Mouse (Mus musculus) hindbrain, embryonic 12.5 days (tissue): ENCODE results near the gene Mcl1. TPM values are rescaled to one million over a fixed set of nuclear protein-coding genes. Genes with fewer than 3 reads are reported as not detected.
A peak's percentile ranks its signal among the peaks of the same experiment; 100 is the strongest.

Experiments used
- ATAC-seq: fragments of 200-750 bp; cut with Nextera tagmentation; 2 replicates; pipeline ENCODE4 v1.8.0; 2017; ENCODE audit warnings: moderate TSS enrichment; ENCODE audit not compliant: low FRiP score
- H3K27ac ChIP-seq: fragments of 300-500 bp; sonication (generic); 2 replicates; pipeline ENCODE4 v1.5.1; 2016; ENCODE audit warnings: mild to moderate bottlenecking
- H3K27me3 ChIP-seq: fragments of 300-500 bp; sonication (generic); 2 replicates; pipeline ENCODE4 v1.6.1; 2016; ENCODE audit warnings: mild to moderate bottlenecking
- H3K36me3 ChIP-seq: fragments of 300-500 bp; sonication (generic); 2 replicates; pipeline ENCODE4 v1.6.1; 2016; ENCODE audit warnings: mild to moderate bottlenecking
- H3K4me1 ChIP-seq: fragments of 300-500 bp; sonication (generic); 2 replicates; pipeline ENCODE4 v1.6.1; 2016
- H3K4me2 ChIP-seq: fragments of 300-500 bp; sonication (generic); replicated peaks from 2 replicates; pipeline ENCODE4 v1.6.1; 2016; ENCODE audit warnings: mild to moderate bottlenecking
- H3K4me3 ChIP-seq: fragments of 300-500 bp; sonication (generic); 2 replicates; pipeline ENCODE4 v1.5.1; 2016; ENCODE audit warnings: mild to moderate bottlenecking
- H3K9ac ChIP-seq: fragments of 300-500 bp; sonication (generic); 2 replicates; pipeline ENCODE4 v1.6.1; 2016; ENCODE audit warnings: mild to moderate bottlenecking, moderate library complexity
- H3K9me3 ChIP-seq: fragments of 300-500 bp; sonication (generic); replicated peaks from 2 replicates; pipeline ENCODE4 v1.6.1; 2016; ENCODE audit warnings: mild to moderate bottlenecking
- WGBS: fragments of 180-500 bp; shearing (Covaris S2); methylation state at CpG from one replicate; pipeline ENCODE4 v1.1.7; 2016; 5-methylcytosine and 5-hydroxymethylcytosine counted together
- polyA plus RNA-seq: library from polyadenylated mRNA; unstranded; fragments of >200 nt; fragmentation: Nextera tagmentation; extraction: Ambion mirVana; gene quantifications from 2 replicates; pipeline ENCODE4 v1.2.1, GENCODE M21; 2016

The Mcl1 gene
- polyA plus RNA-seq, 1 experiment from 2014 or later, result 86.4 TPM

GRCm38 (mm10) chr3:95672461-95672860, 13.9 kb downstream of the Mcl1 start:
- Histone ChIP-seq H3K9ac (no peak overlapping the region), H3K9me3 (no peaks in the 10 kb centered on the region), H3K4me2 (no peak overlapping the region), H3K4me3 (no peak overlapping the region), H3K27me3 (no peaks in the 10 kb centered on the region), H3K27ac (peak overlapping the region; percentile 12; the same call in 1 of the 2 replicates), H3K36me3 (peaks cover 35% of the 10 kb centered on the region), H3K4me1 (peaks cover 47% of the 10 kb centered on the region)
- WGBS, result 61% methylated on average over 3 of the region's 3 CpGs
- no peak for ATAC-seq

- peak overlapping the region; percentile 17; the same call in 1 of the 2 replicates for H3K4me2 ChIP-seq
- H3K4me1 ChIP-seq, result peaks cover 41% of the 10 kb centered on the region
- WGBS, result 52% methylated on average over 10 of the region's 10 CpGs
- no peaks in the 10 kb centered on the region for H3K27me3 ChIP-seq
- H3K9ac ChIP-seq, result no peak overlapping the region
- ATAC-seq, result no peak
- no peak overlapping the region for H3K4me3 ChIP-seq
- no peaks in the 10 kb centered on the region for H3K9me3 ChIP-seq
- peaks cover 34% of the 10 kb centered on the region for H3K36me3 ChIP-seq
- H3K27ac ChIP-seq, result peak overlapping the region; percentile 71; the same call in 1 of the 2 replicates
Observed at GRCm38 (mm10) chr3:95672861-95673706, 14.5 kb downstream of the Mcl1 start.

- Histone ChIP-seq H3K4me1 (peaks cover 38% of the 10 kb centered on the region), H3K36me3 (peaks cover 28% of the 10 kb centered on the region), H3K9me3 (no peaks in the 10 kb centered on the region), H3K4me3 (no peak overlapping the region), H3K9ac (no peak overlapping the region), H3K4me2 (peak overlapping the region; percentile 17), H3K27me3 (no peaks in the 10 kb centered on the region), H3K27ac (peak overlapping the region; percentile 71)
- WGBS, result 21% methylated on average over 11 of the region's 11 CpGs
- peak; percentile 32; the same call in 1 of the 2 replicates for ATAC-seq
Observed at GRCm38 (mm10) chr3:95673707-95674211, 15.2 kb downstream of the Mcl1 start.

- H3K4me2 ChIP-seq, result peak overlapping the region; percentile 17; the same call in 1 of the 2 replicates
- H3K4me1 ChIP-seq, result peaks cover 38% of the 10 kb centered on the region
- ATAC-seq, result peak; percentile 16; the same call in 1 of the 2 replicates
- no peak overlapping the region for H3K9ac ChIP-seq
- no peaks in the 10 kb centered on the region for H3K27me3 ChIP-seq
- H3K27ac ChIP-seq, result peak overlapping the region; percentile 71
- no peak overlapping the region for H3K4me3 ChIP-seq
- 33% methylated on average over 2 of the region's 2 CpGs for WGBS
- no peaks in the 10 kb centered on the region for H3K9me3 ChIP-seq
- peaks cover 23% of the 10 kb centered on the region for H3K36me3 ChIP-seq
Observed at GRCm38 (mm10) chr3:95674236-95674635, 15.6 kb downstream of the Mcl1 start.

GRCm38 (mm10) chr3:95674812-95675211, 16.2 kb downstream of the Mcl1 start:
- no peaks in the 10 kb centered on the region for H3K9me3 ChIP-seq
- H3K4me1 ChIP-seq, result peaks cover 38% of the 10 kb centered on the region
- 23% methylated on average over 6 of the region's 6 CpGs for WGBS
- peak overlapping the region; percentile 66; the same call in 1 of the 2 replicates for H3K27ac ChIP-seq
- H3K36me3 ChIP-seq, result peaks cover 19% of the 10 kb centered on the region; the same call in 1 of the 2 replicates
- no peak overlapping the region for H3K4me3 ChIP-seq
- ATAC-seq, result no peak
- no peaks in the 10 kb centered on the region for H3K27me3 ChIP-seq
- 0 out of 2 replicates have a peak overlapping the region, but pooled peaks have one; percentile 18 for H3K9ac ChIP-seq
- H3K4me2 ChIP-seq, result no peak overlapping the region

- peak overlapping the region; percentile 18; the same call in 1 of the 2 replicates for H3K9ac ChIP-seq
- peaks cover 38% of the 10 kb centered on the region for H3K4me1 ChIP-seq
- H3K4me3 ChIP-seq, result no peak overlapping the region
- no peaks in the 10 kb centered on the region for H3K27me3 ChIP-seq
- no peaks in the 10 kb centered on the region for H3K9me3 ChIP-seq
- no peak overlapping the region for H3K4me2 ChIP-seq
- peaks cover 19% of the 10 kb centered on the region; the same call in 1 of the 2 replicates for H3K36me3 ChIP-seq
- ATAC-seq, result no peak
- WGBS, result 25% methylated on average over 7 of the region's 8 CpGs
- peak overlapping the region; percentile 66 for H3K27ac ChIP-seq
Observed at GRCm38 (mm10) chr3:95675301-95676092, 16.9 kb downstream of the Mcl1 start.

GRCm38 (mm10) chr3:95676745-95677419, 18.3 kb downstream of the Mcl1 start:
- ATAC-seq, result no peak
- H3K36me3 ChIP-seq, result peaks cover 13% of the 10 kb centered on the region; the same call in 1 of the 2 replicates
- 56% methylated on average over 15 of the region's 15 CpGs for WGBS
- no peak overlapping the region for H3K4me2 ChIP-seq
- H3K9ac ChIP-seq, result no peak overlapping the region
- H3K9me3 ChIP-seq, result no peaks in the 10 kb centered on the region
- no peak overlapping the region for H3K27ac ChIP-seq
- H3K27me3 ChIP-seq, result no peaks in the 10 kb centered on the region
- peaks cover 47% of the 10 kb centered on the region for H3K4me1 ChIP-seq
- H3K4me3 ChIP-seq, result no peak overlapping the region

- no peak for ATAC-seq
- Histone ChIP-seq H3K36me3 (peaks cover 13% of the 10 kb centered on the region; the same call in 1 of the 2 replicates), H3K27me3 (no peaks in the 10 kb centered on the region), H3K4me2 (no peak overlapping the region), H3K9ac (no peak overlapping the region), H3K27ac (no peak overlapping the region), H3K4me1 (peaks cover 44% of the 10 kb centered on the region), H3K9me3 (no peaks in the 10 kb centered on the region), H3K4me3 (no peak overlapping the region)
- 81% methylated on average over 19 of the region's 19 CpGs for WGBS
Observed at GRCm38 (mm10) chr3:95677420-95678090, 19.0 kb downstream of the Mcl1 start.

- Histone ChIP-seq H3K9me3 (no peaks in the 10 kb centered on the region), H3K9ac (no peak overlapping the region), H3K4me2 (no peak overlapping the region), H3K4me1 (peaks cover 26% of the 10 kb centered on the region), H3K27me3 (no peaks in the 10 kb centered on the region), H3K27ac (no peak overlapping the region), H3K36me3 (0 out of 2 replicates have a peak, but pooled peaks cover 3% of the 10 kb centered on the region), H3K4me3 (no peak overlapping the region)
- 92% methylated on average over 8 of the region's 8 CpGs for WGBS
- ATAC-seq, result no peak
Observed at GRCm38 (mm10) chr3:95679551-95679950, 21.0 kb downstream of the Mcl1 start.

GRCm38 (mm10) chr3:95680673-95681072, 22.1 kb downstream of the Mcl1 start:
- 0 out of 2 replicates have a peak, but pooled peaks cover 3% of the 10 kb centered on the region for H3K36me3 ChIP-seq
- no peak overlapping the region for H3K4me2 ChIP-seq
- H3K27ac ChIP-seq, result no peak overlapping the region
- H3K4me3 ChIP-seq, result no peak overlapping the region
- H3K4me1 ChIP-seq, result peaks cover 17% of the 10 kb centered on the region
- 0 out of 2 replicates have a peak overlapping the region, but pooled peaks have one; percentile 5 for H3K9ac ChIP-seq
- H3K27me3 ChIP-seq, result peaks cover 4% of the 10 kb centered on the region
- 90% methylated on average over 6 of the region's 6 CpGs for WGBS
- ATAC-seq, result no peak
- no peaks in the 10 kb centered on the region for H3K9me3 ChIP-seq

- no peaks in the 10 kb centered on the region for H3K9me3 ChIP-seq
- 0 out of 2 replicates have a peak, but pooled peaks cover 3% of the 10 kb centered on the region for H3K36me3 ChIP-seq
- H3K9ac ChIP-seq, result no peak overlapping the region
- 53% methylated on average over 11 of the region's 11 CpGs for WGBS
- H3K27me3 ChIP-seq, result peaks cover 11% of the 10 kb centered on the region
- no peak for ATAC-seq
- no peak overlapping the region for H3K4me2 ChIP-seq
- H3K4me1 ChIP-seq, result peaks cover 18% of the 10 kb centered on the region
- H3K27ac ChIP-seq, result no peak overlapping the region
- H3K4me3 ChIP-seq, result no peak overlapping the region
Observed at GRCm38 (mm10) chr3:95681365-95681764, 22.8 kb downstream of the Mcl1 start.
